Mouse (Mus musculus) hematopoietic multipotent progenitor cell, adult 10-12 weeks (in vitro differentiated cells): ENCODE measurements around the gene Zscan4-ps2. TPM values are rescaled to one million over a fixed set of nuclear protein-coding genes. Genes with fewer than 3 reads are reported as not detected.

Experiments
- polyA plus RNA-seq: library from polyadenylated mRNA; stranded (reverse); fragments of >175 nt; gene quantifications from 2 replicates; pipeline ENCODE4 v1.2.3, GENCODE M21; 2012; ENCODE audit warnings: low replicate concordance

Zscan4-ps2 gene
- polyA plus RNA-seq: not detected in 2 replicates

DNA sequence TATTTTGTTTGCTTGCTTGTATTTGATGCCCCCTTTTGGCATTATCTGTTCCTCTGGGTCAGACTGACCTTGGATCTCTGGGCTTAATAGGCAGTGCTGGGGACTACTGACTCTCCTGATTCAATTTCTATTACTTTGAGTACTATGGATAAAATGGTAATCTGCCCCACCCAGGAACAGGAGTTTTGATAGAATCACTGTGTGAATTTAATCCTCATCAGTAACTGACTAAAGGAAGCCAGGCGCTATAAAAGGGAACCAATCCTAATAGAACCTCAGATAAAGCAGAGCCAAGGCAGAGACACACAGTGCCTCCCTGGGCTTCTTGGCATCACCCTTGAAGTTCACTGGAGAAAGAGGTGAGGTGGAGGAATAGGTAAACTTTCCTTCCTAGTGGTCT lies at the start of gene Zscan4-ps2:
Gene Zscan4-ps2, plus strand, starts transcription at position 301 of the 400 bp plus-strand sequence.

Other genes with a start within 250 kb of the Zscan4-ps2 start
- gene Zscan4e, start 203.6 kb upstream of the Zscan4-ps2 start, polyA plus RNA-seq: not detected in 2 replicates
- gene Zscan4f, start 116.4 kb upstream of the Zscan4-ps2 start, polyA plus RNA-seq: not detected in 2 replicates
- gene Zscan4-ps3, start 95.0 kb downstream of the Zscan4-ps2 start, polyA plus RNA-seq: not detected in 2 replicates
- not detected in 2 replicates for gene Vmn1r72, start 165.8 kb downstream of the Zscan4-ps2 start, polyA plus RNA-seq
- not detected in 2 replicates for gene Vmn1r73, start 216.0 kb downstream of the Zscan4-ps2 start, polyA plus RNA-seq